Mouse (Mus musculus): ENCODE results near the gene Tmem121b.

DNA sequence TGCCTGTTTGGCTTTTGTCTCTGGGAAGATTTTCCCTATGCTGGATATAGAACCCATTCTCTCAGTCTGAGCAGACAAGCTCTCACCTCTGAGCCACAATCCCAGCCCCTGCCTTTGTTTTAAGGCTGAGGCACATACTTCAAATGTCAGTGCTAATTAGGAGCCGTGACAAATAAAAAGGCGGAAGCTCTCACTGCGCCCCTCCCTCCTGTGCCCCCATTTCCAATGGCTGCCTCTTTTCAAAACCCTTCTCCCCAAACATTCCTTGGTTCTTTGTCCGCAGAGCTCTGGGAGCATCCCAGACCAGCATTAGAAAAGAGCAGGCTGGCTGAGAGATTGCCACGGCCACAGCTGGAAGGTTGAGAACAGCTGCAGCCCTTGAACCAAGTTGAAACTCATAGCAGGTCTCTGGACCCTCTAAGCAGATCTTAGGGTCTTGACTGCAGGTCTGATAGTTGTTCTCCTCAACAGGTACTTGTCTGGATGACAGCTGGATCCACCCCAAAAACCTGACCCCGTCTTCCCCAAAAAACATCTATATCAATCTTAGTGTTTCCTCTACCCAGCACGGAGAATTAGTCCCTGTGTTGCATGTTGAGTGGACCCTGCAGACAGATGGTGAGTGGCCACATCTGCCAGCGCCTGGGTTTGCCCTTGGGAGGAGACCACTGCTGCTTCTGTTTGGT, 21.0 kb downstream of the Tmem121b start:
- TF ChIP-seq CTCF (conservative IDR thresholded peaks at IDR 0.05; ENCODE audit: insufficient read depth, insufficient read length, low read depth, low read length) (no peak), POLR2A (IDR thresholded peaks at IDR 0.05; ENCODE audit: low read depth, low read length) (no peak)
